Mouse (Mus musculus) liver, embryonic 11.5 days (tissue): ENCODE results near the gene Aadac. TPM values are rescaled to one million over a fixed set of nuclear protein-coding genes. Genes with fewer than 3 reads are reported as not detected.

Source experiments
- polyA plus RNA-seq: library from polyadenylated mRNA; unstranded; fragments of >200 nt; fragmentation: Nextera tagmentation; extraction: Ambion mirVana; gene quantifications from 2 replicates; pipeline ENCODE4 v1.2.1, GENCODE M21; 2014

Gene Aadac
- polyA plus RNA-seq, 1 experiment from 2014 or later, result 57.7 TPM

Other genes starting within 250 kb of the Aadac start
- gene Gm8298, start 164.7 kb upstream of the Aadac start, polyA plus RNA-seq, result not detected in 2 replicates
- not detected in 2 replicates for gene C130079G13Rik, start 100.5 kb upstream of the Aadac start, polyA plus RNA-seq
- gene Aadacl2, start 19.0 kb upstream of the Aadac start, polyA plus RNA-seq, result not detected in 2 replicates
- not detected in 2 replicates for gene Sucnr1, start 56.2 kb downstream of the Aadac start, polyA plus RNA-seq